Mouse (Mus musculus): ENCODE results near the gene Ciao2b.

GRCm38 (mm10) chr8:104603245-104603593 is 38.5 kb downstream of the Ciao2b start:
- TF ChIP-seq CTCF (IDR thresholded peaks at IDR 0.05; ENCODE audit: low read depth, low read length) (no peak), POLR2A (IDR thresholded peaks at IDR 0.05; ENCODE audit: insufficient read depth, low read length) (no peak)

All from ES-Bruce4 (cell line).